Mouse (Mus musculus): Measurements from ENCODE around the gene Nr2e1.

DNA sequence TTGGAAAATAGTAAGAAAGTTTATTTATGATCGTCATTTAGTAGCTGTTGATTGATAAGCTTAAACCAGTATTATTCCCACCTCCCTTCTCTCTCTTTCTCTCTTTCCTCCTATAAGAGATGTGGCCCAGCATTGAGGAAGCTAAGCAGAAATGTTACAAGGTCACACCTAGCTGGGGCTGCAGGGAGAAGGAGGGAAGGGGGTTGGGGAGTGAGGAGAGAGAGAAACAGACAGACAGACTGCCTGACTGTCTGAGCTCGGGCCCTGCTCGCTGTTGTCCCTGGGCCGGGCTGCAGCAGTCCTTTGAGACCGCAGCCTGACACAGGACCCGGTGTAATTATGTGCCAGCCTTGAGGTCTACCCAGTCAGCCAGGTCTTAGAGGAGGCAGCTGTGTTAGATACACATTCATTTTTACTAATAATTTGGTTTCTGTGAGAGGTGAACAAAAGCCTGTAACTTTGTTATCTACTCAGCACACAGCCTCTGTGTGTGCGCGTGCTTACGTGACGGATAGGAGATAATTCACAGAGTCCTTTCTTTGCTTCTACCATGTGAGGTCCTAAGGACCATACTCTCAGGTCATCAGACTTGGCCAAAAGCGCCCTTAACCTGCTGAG is 49.5 kb downstream of the Nr2e1 start:
- TF ChIP-seq CTCF (IDR thresholded peaks at IDR 0.05; ENCODE audit: borderline replicate concordance, control insufficient read depth, extremely low read depth, insufficient read depth, low read length, poor library complexity): no peak
- TF ChIP-seq POLR2A (IDR thresholded peaks at IDR 0.05; ENCODE audit: control insufficient read depth, extremely low read depth, insufficient read depth, low read length, poor library complexity): no peak

Measured in thymus, adult 2 months (tissue).